Mouse (Mus musculus): ENCODE results near the gene Cryba1. TPM values are rescaled to one million over a fixed set of nuclear protein-coding genes. Genes with fewer than 3 reads are reported as not detected.
"Not testable (repeated sequence)": the region's sequence is repeated elsewhere in the genome, so short reads cannot be mapped to it uniquely, and the experiment has no call there.

Cryba1 gene
- under 1 TPM in 1 of 2 experiments, not detected in 1; 0.73 TPM for polyA plus RNA-seq (2017; shearing (Covaris generic))

DNA sequence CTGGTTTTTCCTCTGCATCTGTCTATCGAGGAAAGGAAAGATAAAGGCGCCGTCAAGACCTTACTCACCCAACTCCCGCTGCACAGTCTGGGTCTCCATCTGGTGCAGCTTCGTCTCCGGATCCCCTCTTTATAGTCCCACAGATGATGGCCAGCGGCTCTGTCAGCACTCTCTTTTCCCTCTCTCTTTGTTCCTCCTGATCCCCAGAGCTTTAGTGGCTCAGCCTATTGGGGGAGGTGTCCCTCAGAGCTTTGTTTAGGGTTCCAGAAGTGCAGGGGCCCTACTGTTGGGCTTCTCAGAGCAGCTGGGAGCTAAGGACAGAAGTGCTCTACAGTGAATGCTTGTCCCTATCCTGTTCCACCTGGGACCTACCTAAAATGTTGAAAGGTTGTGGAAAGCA lies at the start of gene Cryba1:
Gene Cryba1 (minus strand): TSS at position 101 of the 400 bp plus-strand sequence.
- no peak for ATAC-seq

DNA sequence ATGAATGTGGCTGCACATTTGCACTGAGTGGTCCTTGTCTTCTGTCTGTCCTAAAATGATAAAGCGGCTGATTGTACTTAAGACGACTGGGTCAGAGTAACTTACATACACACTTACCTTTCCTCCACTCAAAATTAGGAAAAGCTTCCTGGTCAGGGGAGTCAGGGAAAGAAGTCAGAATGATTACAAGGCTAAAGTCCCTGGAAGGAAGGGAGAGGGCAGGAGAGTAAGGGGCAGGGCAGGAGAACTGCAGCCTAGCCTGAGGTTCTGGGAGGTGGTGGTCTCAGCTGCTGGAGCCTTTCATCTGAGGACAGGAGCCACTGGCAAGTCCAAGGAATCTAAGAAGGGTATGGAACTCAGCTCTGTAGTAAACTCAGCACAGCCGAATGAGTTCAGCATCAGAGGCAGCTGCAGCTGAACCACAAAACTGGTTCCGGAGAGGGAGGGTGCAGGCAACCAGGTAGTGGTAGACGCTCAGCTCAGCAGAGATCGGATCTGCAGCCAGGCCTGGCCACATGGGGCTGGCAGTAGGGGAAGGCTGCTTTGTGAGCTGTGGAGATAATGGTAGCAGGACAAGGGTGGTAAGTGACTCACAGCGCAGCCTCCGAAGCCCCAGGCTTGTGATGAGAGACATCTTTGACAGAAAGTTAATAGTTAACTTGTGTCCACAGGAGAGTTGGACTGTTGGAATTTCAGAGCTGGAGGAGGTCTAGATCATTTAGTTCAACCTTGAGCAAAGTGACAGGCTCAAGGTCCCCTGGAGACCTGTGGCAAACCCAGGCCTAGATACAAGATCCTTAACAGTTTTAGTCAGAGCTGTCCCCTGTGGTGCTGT lies 47.0 kb upstream of the Cryba1 start:
- no peak for ATAC-seq

DNA sequence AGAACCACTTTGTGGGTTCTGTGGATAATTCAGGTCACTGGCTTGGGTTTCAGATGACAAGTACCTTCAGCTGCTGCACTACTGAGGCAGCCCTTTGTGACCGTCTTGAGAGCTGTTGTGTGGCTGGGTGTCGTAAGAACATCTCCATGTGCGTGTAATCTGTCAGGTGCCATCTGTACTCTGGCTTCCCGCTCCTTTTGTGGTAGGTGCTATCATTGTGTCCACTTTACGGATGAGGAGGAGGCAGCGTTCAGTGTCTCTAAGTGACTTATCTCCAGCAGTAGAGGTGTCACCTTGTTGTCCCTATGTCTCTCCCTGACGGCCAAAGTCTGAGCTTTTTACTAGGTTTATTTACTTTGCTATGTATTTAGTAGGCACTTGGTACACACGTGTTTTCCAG lies 45.3 kb upstream of the Cryba1 start:
- no peak for ATAC-seq

DNA sequence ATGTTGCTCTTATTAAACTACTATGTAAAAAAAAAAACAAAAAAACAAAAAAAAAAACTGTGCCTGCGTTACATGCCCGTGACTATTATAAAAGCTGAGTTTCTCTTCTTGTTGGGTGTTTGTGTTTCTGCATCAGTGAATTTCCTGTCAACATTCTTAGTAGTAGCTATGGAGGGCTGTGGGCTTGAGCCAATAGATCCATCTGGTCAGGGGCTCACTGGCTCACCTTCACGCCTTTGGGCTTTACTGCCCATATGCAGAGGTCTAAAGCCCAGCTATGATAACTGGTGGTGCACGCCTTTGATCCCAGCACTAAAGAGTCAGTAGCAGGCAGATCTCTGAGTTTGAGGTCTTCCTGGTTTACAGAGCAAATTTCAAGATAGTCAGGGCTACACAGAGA lies 44.4 kb upstream of the Cryba1 start:
- no peak for ATAC-seq

DNA sequence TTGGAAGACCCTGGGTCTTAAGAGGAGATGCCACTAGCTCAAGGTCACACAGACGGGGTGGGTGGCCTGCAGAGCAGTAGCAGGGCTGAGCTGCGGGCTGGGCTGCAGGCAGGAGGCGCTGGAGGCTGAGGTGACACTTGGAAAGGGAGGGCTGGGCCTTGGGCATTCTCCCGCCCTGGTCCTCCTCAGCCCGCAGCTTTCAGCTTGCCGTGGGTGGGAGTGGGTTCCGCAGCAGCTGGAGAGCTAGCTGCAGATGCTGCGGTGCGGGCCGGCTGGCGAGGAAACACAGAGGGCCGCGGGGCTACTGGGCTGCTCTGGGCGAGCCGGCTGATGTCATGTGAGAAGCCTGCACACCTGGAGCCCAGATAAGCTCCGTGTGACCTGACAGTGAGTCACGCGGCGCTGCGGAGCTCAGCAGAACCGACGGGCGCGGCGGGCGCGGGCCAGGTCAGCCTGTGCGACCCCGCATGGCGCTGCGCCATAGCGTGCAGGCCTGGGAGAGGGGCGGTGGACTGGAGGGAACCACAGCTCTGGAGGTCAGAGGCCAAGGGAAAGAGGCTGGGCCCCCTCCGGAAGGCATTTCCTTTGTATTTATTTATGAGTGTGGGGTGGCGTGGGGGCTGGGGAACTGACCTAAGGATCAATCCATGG lies 41.4 kb upstream of the Cryba1 start:
- ATAC-seq = no peak

DNA sequence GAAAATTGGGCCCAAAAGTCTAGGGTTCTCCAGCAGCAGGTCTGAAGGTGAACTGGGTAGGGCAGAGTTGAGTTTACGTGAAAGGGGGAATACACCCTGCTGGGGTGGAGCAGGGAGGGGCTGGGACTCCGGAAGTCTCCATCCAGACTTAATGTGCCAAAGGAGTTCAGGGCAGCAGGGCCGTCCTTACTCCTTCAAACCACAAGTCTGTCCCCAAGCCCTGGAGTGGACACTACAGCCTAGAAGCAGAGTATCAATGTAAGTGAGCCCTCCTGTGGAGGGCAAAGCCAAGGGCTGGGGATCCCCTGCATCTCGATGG lies 40.3 kb upstream of the Cryba1 start:
- no peak for ATAC-seq

DNA sequence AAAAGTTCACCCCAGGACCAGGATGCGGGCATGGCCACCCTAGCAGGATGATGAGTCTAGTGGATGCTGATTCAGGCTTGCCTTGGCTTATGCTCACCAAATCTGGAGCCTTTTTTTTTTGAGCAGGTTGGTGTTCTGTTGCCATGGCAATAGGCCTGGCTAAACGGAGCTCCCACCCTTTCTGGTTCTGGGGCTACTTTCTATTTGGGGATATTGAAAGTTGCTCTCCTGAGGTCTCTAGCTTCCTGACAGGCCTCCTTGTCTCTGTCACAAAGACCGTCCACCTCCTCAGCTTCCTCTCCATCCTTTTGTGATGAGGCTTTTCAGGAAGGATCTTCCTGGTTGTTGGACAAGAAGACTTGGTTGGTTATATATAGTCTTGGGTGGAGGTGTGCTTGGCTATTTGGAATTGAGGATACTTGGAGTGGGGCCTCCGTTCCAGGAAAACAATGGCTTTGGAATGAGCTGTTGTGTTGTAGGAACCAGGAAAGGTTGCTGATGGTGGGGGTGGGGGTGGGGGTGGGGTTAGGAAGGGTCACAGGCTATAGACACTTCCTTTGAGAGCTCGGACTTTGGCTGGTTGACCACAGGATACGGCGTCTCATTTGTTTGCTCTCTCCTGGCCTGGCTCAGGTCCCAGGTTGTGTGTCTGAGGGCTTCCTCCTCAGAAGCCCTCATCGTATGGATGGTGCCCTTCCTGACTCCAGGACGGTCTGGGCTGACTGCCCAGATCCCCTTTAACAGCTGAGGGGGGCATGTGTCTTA lies 39.8 kb upstream of the Cryba1 start:
- ATAC-seq = no peak

DNA sequence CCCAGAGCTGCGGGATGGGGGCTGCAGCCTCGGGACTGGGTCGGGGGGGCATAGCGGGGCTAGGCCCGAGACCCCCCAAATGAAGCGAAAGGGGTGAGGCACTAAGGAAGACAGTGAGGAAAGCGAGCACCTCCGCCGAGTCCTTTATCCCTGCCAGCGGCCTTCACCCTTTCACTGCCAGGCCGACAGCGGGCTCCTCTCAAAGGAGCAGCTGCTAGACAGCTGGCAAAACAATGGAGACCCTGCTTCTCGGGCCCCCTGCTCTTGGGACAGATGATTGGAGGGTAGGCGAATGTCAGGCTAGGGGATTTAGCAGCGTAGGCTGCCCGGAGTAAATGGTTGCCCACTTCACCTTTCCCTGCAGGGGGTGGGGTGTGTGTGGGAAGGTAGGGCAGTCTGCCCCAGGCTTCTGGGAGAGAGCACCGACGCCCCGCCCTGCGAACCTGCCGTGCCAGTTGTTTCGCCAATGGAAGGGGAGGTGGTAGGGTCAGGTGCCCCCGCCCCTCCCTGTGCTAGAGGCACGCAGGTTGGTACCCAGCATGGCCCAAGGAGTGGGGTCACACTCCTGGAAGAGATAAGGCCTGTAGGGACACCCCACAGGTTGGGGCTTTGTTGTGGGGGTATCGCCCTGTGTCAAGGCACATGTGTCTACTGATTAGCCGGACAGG lies 38.7 kb upstream of the Cryba1 start:
- ATAC-seq = no peak

DNA sequence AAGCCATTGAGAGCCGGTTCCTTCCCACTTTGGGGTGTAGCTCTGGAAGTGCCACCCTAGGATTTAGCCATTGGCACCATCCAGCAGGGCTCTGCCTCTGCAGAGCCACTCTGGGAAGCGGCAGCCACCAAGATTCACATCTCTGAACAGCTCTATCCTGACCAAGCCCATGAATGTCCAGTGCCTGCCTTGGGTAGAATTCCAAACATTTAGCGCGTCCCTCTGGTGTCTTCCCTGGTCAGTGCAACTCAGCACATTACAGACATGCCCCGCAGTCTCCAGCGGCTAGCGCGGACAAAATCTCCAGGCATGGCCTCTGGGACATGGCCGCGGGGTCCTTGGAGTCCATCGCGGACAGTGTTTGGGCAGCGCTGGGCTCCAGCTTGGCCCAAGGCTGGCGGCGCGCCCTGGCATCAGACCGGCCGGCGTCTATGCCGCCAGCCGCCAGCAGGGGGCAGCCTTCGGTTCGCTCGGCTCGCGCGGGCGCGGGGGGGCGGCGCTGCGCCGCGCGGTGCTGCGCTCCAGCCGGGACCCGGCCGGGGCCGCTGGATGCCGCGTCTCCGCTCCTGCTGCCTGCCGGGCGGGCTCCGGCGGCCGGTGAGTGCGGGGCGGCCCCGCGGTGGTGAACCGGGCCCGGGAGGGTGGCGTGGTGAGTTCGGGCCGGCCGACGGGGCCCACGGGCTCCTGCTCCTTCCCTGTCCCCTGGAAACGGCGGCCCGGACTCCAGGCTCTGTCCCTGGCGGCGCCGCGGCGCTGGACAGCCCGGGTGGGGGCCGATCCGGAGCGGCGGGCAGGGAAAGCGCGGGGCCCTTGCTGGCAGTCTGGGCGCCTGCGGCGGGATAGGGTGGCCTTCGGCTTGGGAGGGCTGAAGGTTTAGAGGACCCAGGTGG lies 37.9 kb upstream of the Cryba1 start, which contains the start of gene Myo18a:
Gene Myo18a (plus strand): TSS at position 464 of the 890 bp plus-strand sequence.
- peak; percentile 80 for ATAC-seq

DNA sequence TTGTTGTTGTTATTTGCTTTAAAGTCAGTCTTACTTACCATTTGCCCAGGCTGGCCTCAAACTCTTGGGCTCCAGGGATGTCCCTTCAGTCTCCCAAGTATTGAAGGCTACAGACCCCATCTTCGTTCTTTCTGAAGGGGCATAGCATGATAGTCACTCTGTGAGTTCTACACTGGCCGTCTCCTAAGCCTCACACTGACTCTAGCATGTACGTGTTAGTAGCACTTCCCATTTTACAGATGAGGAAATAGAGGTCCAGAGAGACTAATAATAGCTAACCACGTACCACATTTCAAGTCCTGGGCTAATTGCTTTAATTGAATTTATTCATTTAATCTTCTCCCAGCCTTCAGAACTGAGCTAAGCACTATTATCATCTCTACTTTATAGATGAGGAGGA lies 34.9 kb upstream of the Cryba1 start:
- no peak for ATAC-seq

DNA sequence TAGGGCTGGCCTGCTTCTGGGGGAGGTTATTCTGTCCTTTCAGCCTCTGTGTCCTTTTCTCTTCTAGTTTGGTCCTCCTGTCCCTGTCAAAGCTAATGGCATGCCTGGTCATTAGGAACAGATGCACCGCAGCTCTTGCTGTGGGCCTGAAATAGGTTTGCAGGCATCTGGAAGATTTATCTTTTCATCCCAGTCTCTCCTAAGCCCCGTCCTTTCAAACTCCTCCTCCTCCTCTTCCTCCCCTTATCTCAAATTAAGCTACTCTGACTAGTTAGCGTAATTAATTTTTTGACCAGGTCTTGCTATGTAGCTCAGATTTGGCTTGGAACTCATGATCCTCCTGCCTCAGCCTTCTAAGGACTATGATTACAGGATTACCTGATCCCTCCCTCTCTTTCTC lies 28.4 kb upstream of the Cryba1 start:
- no peak for ATAC-seq

DNA sequence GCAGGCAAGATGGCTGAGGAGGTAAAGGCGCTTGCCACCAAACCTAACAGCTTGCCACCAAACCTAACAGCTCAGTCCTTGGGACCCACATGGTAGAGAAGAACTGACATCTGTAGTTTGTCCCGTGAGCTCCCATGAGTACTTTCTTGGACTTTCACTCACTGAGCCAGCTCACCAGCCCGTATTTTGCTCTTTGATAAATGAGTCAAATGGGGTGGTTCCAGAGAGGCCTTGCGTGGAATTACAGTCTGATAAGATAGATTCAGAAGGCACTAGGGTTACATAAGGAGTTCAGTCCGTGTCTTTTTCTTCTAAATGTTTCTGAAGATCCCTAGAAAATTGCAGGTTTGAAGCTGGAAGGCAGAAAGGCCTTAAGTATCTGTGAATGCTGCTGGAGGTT lies 27.4 kb upstream of the Cryba1 start:
- no peak for ATAC-seq

DNA sequence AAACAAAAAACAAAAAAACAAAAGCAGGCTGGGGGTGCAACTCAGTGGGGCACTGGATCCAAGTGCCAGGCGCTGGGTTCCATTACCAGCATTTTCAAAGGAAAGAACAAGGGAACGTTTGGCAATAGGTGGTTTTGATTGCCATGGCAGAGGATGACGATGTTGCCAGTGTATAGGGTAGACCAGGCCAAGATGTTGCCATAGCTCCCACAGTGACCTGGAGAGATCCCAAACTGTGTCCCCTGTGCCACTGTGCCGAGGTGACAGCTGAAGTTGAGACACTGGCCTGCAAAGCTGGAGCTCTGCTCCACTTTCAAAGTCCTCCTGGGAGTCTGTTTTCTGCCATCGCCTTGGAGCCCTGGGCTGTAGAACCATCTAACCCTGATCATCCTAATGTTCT lies 23.9 kb upstream of the Cryba1 start:
- ATAC-seq = no peak

DNA sequence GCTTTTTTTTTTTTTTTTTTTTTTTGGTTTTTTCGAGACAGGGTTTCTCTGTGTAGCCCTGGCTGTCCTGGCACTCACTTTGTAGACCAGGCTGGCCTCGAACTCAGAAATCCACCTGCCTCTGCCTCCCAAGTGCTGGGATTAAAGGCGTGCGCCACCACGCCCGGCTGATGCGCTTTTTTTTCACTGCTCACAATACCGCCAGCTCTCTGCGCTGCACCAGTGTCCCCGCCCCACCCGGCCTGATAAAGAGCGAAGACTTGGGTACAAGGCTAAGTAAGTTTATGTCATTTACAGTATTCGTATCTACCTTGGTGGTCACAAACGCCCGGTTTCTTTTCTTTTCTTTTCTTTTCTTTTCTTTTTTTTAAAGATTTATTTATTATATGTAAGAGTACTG lies 22.0 kb upstream of the Cryba1 start:
- not testable (repeated sequence) for ATAC-seq

DNA sequence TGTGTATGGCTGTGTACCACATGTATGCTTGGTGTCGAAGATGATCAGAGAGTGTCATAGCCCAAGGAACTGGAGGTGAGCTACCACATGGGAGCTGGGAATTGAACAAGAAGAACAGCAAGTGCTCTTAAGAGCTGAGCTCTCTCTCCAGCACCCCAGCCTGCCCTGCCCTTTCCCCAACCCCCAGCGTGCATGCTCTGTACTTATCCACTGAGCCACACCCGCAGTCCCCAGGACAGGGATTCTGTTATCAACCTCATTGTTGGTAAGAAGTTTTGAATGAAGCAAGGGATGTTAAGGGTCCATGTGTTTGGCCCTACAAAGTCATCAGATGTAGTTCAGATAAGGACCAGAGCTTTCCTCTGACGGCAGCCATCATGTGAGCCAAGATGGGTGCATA lies 21.6 kb upstream of the Cryba1 start:
- no peak for ATAC-seq

DNA sequence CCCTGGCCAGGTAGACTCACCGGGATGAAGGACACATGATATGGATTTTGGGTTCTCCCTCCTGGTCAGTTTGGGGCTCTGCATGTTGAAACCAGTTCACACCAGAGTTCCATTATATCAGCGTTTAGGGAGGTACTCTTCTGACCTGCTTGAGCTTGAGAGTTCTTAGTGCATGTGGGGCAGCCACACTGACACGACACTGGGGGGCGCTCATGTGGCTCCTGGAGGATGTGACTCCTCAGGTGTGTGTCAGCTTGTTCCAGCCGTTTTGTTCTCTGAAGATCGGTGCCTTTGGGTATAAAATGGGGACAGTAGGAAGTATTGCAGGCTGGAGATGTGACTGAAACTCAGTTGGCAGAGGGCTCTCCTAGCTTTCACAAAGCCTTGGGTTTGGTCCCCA lies 18.9 kb upstream of the Cryba1 start:
- no peak for ATAC-seq

DNA sequence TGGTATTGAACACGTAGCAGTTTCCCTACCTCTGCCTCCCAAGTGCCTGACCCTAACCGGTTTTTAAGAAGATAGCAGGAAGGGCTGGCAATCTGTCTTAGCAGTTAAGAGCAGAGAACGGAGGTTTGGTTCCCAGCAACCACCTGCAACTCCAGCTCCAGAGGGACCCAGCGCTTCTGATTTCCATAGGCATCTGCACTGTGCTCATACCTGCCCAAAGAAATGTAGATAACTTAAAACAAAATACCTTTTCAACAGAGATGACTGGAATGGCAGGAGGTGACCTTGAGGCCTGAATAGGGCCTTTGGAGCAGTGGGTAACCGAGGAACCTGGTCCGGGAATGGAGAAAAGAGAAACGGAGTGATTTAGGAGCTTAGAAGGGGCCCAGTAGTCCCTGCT lies 13.5 kb upstream of the Cryba1 start:
- ATAC-seq = no peak

DNA sequence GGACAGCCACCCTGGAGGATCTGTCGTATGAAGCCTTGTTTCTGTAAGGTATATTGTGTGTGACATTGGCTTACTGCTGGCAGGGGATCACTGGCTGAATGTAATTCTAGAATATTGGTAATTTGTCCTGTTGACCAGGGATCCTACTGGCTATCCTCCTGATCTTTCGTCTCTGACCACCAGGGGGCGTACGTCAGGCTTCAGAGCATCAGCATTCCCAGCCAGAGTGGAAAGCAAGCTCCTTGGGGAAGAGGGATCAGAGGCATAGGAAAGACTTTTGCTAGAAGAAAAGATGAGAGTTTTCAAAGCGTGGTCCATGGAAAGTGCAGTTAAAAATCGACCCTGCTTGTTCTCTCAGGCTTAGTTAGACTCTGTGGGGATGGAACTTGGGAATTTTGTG lies 12.2 kb upstream of the Cryba1 start:
- no peak for ATAC-seq

DNA sequence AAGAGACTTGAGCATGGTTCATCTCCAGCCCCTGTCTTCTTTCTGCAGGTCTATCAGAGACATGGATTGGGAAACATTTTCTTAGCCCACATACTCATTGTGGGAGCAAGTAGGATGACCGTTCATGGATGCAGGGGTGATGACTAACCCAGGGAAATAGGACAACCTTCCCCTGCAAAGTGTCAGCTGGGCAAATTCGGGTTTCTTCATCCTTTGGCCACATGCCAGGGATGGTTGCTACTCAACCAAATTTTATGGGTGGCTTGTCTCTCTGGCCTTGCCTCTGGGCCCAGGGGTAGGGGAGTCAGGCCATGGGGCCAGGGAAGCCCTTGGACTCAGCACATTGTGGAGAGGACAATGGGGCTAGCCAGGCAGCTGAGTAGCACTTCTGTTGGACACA lies 3.5 kb upstream of the Cryba1 start:
- ATAC-seq = no peak

DNA sequence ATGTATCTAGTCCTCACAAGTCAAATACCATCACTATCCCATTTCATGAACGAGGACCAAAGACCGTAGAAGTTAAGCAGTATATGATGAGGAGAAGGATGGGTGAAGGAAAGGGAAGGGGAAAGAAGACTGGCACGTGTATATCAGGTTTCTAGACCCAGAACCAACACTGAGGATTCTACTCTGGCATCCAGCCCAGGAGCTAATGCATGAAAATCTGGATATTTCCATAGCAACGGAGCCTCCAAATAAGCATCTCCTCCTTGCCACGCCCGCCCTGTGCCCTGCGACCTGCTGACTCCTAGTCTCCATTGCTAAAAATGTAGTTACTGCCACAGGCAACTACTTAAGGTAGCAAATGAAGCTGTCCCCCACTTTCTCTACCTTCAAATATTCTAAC lies 317 bp downstream of the Cryba1 start:
- no peak for ATAC-seq

DNA sequence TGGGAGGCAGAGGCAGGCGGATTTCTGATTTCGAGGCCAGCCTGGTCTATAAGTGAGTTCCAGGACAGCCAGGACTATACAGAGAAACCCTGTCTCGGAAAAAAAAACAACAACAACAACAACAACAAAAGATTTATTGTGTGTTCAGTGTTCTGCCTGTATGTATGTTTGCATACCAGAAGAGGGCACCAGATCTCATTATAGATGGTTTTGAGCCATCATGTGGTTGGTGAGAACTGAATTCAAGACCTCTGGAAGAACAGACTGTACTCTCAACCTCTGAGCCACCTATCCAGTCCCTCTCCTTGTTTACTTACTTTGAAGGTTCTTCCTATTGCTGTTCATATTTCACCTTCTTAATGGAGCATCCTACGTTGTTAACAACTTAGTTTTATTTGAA lies 3.7 kb downstream of the Cryba1 start:
- no peak for ATAC-seq

DNA sequence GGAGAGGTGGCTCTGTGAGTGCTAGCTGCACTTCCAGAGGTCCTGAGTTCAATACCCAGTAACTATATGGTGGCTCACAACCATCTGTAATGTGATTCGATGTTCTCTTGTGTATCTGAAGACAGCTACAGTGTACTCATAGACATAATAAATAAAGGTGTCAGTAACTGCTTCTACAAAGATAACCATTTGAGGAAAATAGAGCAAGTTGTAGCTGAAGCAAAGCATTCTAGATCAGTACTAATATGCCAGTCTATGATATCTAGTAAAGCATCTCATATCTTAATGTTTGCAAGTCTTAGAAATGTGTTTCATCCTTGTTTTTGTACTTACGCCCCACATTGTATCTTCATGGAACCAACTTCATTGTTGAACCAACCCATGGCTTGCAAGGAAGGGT lies 6.0 kb downstream of the Cryba1 start:
- ATAC-seq = no peak

Measured in activated CD4-positive, CD25-positive, alpha-beta regulatory T cell, adult 4 months (primary cell).